Mouse (Mus musculus) heart, adult 2 months (tissue): Measurements from ENCODE around the gene Sh3rf1. TPM values are rescaled to one million over a fixed set of nuclear protein-coding genes. Genes with fewer than 3 reads are reported as not detected.

ENCODE experiments used
- DNase-seq, 2 experiments: peaks; one replicate each; pipeline ENCODE4 v3.0.0; 2021
- H3K27ac ChIP-seq: fragments of 200-600 bp; 2 replicates; pipeline ENCODE4 v1.8.1; 2022
- H3K27me3 ChIP-seq: fragments of 200-500 bp; 2 replicates; pipeline ENCODE4 v1.6.1; 2012; ENCODE audit warnings: mild to moderate bottlenecking, low read length, inconsistent platforms, mixed read lengths; ENCODE audit not compliant: control insufficient read depth, insufficient read depth
- H3K36me3 ChIP-seq: fragments of 200-500 bp; 2 replicates; pipeline ENCODE4 v1.6.1; 2012; ENCODE audit warnings: low read length, inconsistent platforms; ENCODE audit not compliant: control insufficient read depth, insufficient read depth
- H3K4me1 ChIP-seq: fragments of 200-500 bp; 2 replicates; pipeline ENCODE4 v1.6.1; 2011; ENCODE audit warnings: low read length; ENCODE audit not compliant: control insufficient read depth, insufficient read depth
- H3K4me3 ChIP-seq: fragments of 200-600 bp; 2 replicates; pipeline ENCODE4 v1.8.1; 2022
- H3K79me2 ChIP-seq: fragments of 200-500 bp; replicated peaks from 2 replicates; pipeline ENCODE4 v1.6.1; 2012; ENCODE audit warnings: mild to moderate bottlenecking, inconsistent platforms, low read length, moderate library complexity, mixed read lengths; ENCODE audit not compliant: control insufficient read depth, insufficient read depth
- H3K9ac ChIP-seq: fragments of 200-500 bp; 2 replicates; pipeline ENCODE4 v1.6.1; 2012; ENCODE audit warnings: low read depth, mild to moderate bottlenecking, control low read depth, inconsistent platforms, low read length, mixed read lengths
- CTCF ChIP-seq: fragments of 200-600 bp; IDR thresholded peaks from 2 replicates; pipeline ENCODE4 v1.8.1; 2022; ENCODE audit warnings: antibody characterized with exemption, mild to moderate bottlenecking, moderate library complexity
- EP300 ChIP-seq: fragments of 200-500 bp; IDR thresholded peaks from 2 replicates; pipeline ENCODE4 v1.6.1; 2011; ENCODE audit warnings: low read depth, low read length, control low read depth; ENCODE audit not compliant: insufficient read depth
- POLR2A ChIP-seq: fragments of 200-500 bp; IDR thresholded peaks from 2 replicates; pipeline ENCODE4 v1.6.1; 2011; ENCODE audit warnings: mild to moderate bottlenecking, low read depth, low read length, control low read depth; ENCODE audit not compliant: insufficient read depth
- WGBS: fragments of 180-500 bp; shearing (Covaris S2); methylation state at CpG from one replicate; pipeline ENCODE4 v1.1.7; 2018; 5-methylcytosine and 5-hydroxymethylcytosine counted together
- intact Hi-C: fragments of 180-260 bp; cut with DNase I; formaldehyde crosslinking; loops from one replicate; pipeline ENCODE4 v1.15.1; 2025
- polyA plus RNA-seq: library from polyadenylated mRNA; depleted of rRNA; stranded (reverse); fragments of >200 nt; gene quantifications from 2 replicates; pipeline ENCODE4 v1.2.3, GENCODE M21; 2012
- total RNA-seq, 2 experiments: library from RNA; stranded (reverse); gene quantifications; 2 replicates each; pipeline ENCODE4 v1.2.3; 2021

Gene Sh3rf1
- total and polyA plus RNA-seq, 3 experiments = 3.1 to 4.9 (median 4.8) TPM

DNA sequence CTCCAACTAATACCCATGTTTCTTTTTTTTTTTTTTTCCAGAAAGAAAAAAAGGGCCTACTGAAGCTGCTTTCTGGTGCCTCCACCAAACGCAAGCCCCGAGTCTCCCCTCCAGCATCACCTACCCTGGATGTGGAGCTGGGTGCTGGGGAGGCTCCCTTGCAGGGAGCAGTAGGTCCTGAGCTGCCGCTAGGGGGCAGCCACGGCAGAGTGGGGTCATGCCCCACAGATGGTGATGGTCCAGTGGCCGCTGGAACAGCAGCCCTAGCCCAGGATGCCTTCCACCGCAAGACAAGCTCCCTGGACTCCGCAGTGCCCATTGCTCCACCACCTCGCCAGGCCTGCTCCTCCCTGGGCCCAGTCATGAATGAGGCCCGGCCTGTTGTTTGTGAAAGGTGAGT, 160.9 kb downstream of the Sh3rf1 start:
- DNase-seq = no peak
- WGBS = 78% methylated on average over 9 of the region's 9 CpGs
- Histone ChIP-seq H3K27ac (no peak overlapping the region), H3K36me3 (no peaks in the 10 kb centered on the region), H3K79me2 (no peaks in the 10 kb centered on the region), H3K9ac (no peak overlapping the region), H3K27me3 (no peaks in the 10 kb centered on the region), H3K4me1 (no peaks in the 10 kb centered on the region), H3K4me3 (no peak overlapping the region)
- intact Hi-C loops = no loop called here
- TF ChIP-seq POLR2A (no peak), CTCF (peak; percentile 45)

GRCm38 (mm10) chr8:61385502-61386191, 162.0 kb downstream of the Sh3rf1 start:
- TF ChIP-seq POLR2A (no peak), EP300 (no peak), CTCF (no peak)
- H3K27ac ChIP-seq = no peak overlapping the region
- no peak overlapping the region for H3K4me3 ChIP-seq
- 75% methylated on average over 11 of the region's 11 CpGs for WGBS
- no peaks in the 10 kb centered on the region for H3K79me2 ChIP-seq
- no peak overlapping the region for H3K9ac ChIP-seq
- DNase-seq = no peak
- no peaks in the 10 kb centered on the region for H3K36me3 ChIP-seq
- no peaks in the 10 kb centered on the region for H3K4me1 ChIP-seq
- no peaks in the 10 kb centered on the region for H3K27me3 ChIP-seq
- intact Hi-C loops = no loop called here

DNA sequence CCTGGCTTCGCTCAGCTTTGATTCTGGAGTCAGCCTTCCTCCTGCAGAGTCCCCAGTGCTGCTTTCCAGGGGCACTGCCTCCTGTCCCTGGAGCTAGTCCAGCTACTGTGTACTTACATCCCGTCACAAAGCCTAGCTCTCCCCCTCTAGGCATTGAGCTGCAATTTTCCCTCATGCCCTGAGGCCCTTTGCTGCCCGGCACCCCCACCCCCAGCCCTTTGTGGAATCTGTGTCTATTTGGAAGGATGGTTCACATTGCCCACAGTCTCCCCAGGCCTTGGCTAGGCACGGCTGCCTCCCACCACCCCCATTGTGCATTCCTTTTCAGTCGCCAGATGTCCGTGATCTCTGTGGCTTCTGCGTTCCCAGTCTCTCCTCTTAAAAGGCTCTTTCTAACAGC, 163.0 kb downstream of the Sh3rf1 start:
- Histone ChIP-seq H3K27ac (no peak overlapping the region), H3K4me1 (no peaks in the 10 kb centered on the region), H3K9ac (no peak overlapping the region), H3K4me3 (no peak overlapping the region), H3K79me2 (no peaks in the 10 kb centered on the region), H3K36me3 (no peaks in the 10 kb centered on the region), H3K27me3 (no peaks in the 10 kb centered on the region)
- no peak for TF ChIP-seq EP300
- peak; percentile 10; the same call in 1 of the 2 replicates for TF ChIP-seq CTCF
- no peak for DNase-seq
- WGBS = 49% methylated on average over 7 of the region's 7 CpGs
- intact Hi-C loops = no loop called here

- no peaks in the 10 kb centered on the region for H3K79me2 ChIP-seq
- H3K36me3 ChIP-seq = no peaks in the 10 kb centered on the region
- no peak overlapping the region for H3K9ac ChIP-seq
- no peak overlapping the region for H3K4me3 ChIP-seq
- TF ChIP-seq POLR2A (no peak), EP300 (no peak), CTCF (no peak)
- intact Hi-C loops = no loop called here
- H3K4me1 ChIP-seq = no peaks in the 10 kb centered on the region
- no peaks in the 10 kb centered on the region for H3K27me3 ChIP-seq
- no peak overlapping the region for H3K27ac ChIP-seq
- WGBS = 49% methylated on average over 6 of the region's 6 CpGs
- no peak for DNase-seq
Measured at GRCm38 (mm10) chr8:61387501-61387963, 163.9 kb downstream of the Sh3rf1 start.

DNA sequence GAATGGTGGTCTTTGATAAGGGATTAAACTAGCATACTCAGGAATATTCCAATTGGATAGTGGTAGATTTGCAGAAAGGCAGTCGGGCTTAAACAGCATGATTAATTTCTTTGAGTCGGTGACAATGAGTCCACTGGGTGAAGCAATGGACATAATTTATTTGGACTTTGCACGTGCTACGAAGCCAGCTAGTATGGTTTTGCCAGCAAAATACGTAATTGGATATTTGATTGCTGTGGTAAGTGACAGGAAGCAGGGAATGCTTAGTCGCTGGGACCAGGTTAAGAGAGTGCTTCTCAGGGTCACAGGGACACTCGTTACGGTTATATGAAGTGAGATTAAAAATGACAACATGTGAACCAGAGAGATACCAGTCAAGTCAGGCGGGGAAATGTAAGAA, 164.7 kb downstream of the Sh3rf1 start:
- DNase-seq = no peak
- H3K4me3 ChIP-seq = no peak overlapping the region
- no peaks in the 10 kb centered on the region for H3K36me3 ChIP-seq
- intact Hi-C loops = no loop called here
- 88% methylated on average over 9 of the region's 9 CpGs for WGBS
- H3K79me2 ChIP-seq = no peaks in the 10 kb centered on the region
- H3K27ac ChIP-seq = no peak overlapping the region
- no peaks in the 10 kb centered on the region for H3K27me3 ChIP-seq
- TF ChIP-seq CTCF (no peak), POLR2A (no peak), EP300 (no peak)
- H3K4me1 ChIP-seq = no peaks in the 10 kb centered on the region
- no peak overlapping the region for H3K9ac ChIP-seq

GRCm38 (mm10) chr8:61390307-61391057, 166.8 kb downstream of the Sh3rf1 start:
- Histone ChIP-seq H3K27ac (no peak overlapping the region), H3K4me3 (no peak overlapping the region), H3K36me3 (no peaks in the 10 kb centered on the region), H3K4me1 (no peaks in the 10 kb centered on the region), H3K9ac (no peak overlapping the region), H3K79me2 (no peaks in the 10 kb centered on the region), H3K27me3 (no peaks in the 10 kb centered on the region)
- DNase-seq = no peak
- WGBS = 90% methylated on average over 18 of the region's 18 CpGs
- TF ChIP-seq EP300 = no peak
- no peak for TF ChIP-seq POLR2A
- intact Hi-C loops = no loop called here
